Mouse (Mus musculus): ENCODE measurements around the gene Gm10230. TPM values are rescaled to one million over a fixed set of nuclear protein-coding genes. Genes with fewer than 3 reads are reported as not detected.
"Not testable (repeated sequence)": the region's sequence is repeated elsewhere in the genome, so short reads cannot be mapped to it uniquely, and the experiment has no call there.

Gene Gm10230
- not detected for total RNA-seq (2021)

DNA sequence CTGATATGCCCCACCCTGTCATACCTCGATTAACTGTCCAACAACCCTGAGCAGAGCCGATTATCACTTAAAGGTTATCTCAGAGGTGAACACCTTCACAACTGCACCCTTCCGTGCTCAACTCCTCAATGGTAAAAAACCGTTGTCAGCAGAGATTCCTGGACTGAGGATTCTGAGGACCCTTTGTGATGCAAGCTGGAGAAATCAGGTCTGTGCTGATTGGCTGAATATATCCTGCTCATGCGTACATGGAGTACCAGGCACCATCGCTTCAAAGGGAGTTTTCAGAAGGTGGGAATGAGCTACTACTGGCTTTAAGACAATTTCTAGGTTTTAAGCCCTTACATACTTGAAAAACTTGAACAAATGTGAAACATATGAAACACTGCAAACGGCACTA, at the start of gene Gm10230:
Gene Gm10230 (minus strand): TSS at position 101 of the 400 bp plus-strand sequence.
- not testable (repeated sequence) for DNase-seq

Small RNA genes within 50 kb of the gene (microRNA-seq; reads per million reads assigned to microRNA genes)
- gene Gm44452: 0 reads per million in 2 experiments
